Mouse (Mus musculus) cortical plate, adult 2 months (tissue): Measurements from ENCODE around the gene Cyb561d1.

Experiments used
- CTCF ChIP-seq: fragments of 200-500 bp; IDR thresholded peaks from 2 replicates; pipeline ENCODE4 v1.5.1; 2011; ENCODE audit warnings: mild to moderate bottlenecking, control low read depth, low read length; ENCODE audit not compliant: insufficient read depth; ENCODE audit errors: extremely low read depth
- POLR2A ChIP-seq: fragments of 200-500 bp; IDR thresholded peaks from 2 replicates; pipeline ENCODE4 v1.6.1; 2011; ENCODE audit warnings: mild to moderate bottlenecking, low read length, control low read depth; ENCODE audit not compliant: insufficient read depth; ENCODE audit errors: extremely low read depth

- TF ChIP-seq CTCF (no peak), POLR2A (no peak)
Observed at GRCm38 (mm10) chr3:108211845-108212244, 10.8 kb upstream of the Cyb561d1 start.
